Mouse (Mus musculus): ENCODE results near the gene Rnase2a. TPM values are rescaled to one million over a fixed set of nuclear protein-coding genes. Genes with fewer than 3 reads are reported as not detected.
"Not testable (repeated sequence)": the region's sequence is repeated elsewhere in the genome, so short reads cannot be mapped to it uniquely, and the experiment has no call there.

Gene Rnase2a
- total and polyA plus RNA-seq, 3 experiments = not detected

GRCm38 (mm10) chr14:51259741-51260140 is 3.8 kb upstream of the Rnase2a start:
- DNase-seq (ENCODE audit: low spot score) (no peak), ATAC-seq (ENCODE audit: extremely low read depth, insufficient number of reproducible peaks, low FRiP score, poor library complexity, severe bottlenecking) (no peak)
- no peak overlapping the region for H3K4me3 ChIP-seq (ENCODE audit: low read depth, low read length)
- no peaks in the 10 kb centered on the region for H3K4me1 ChIP-seq (ENCODE audit: insufficient read depth, low read depth, low read length)
- no peaks in the 10 kb centered on the region for H3K36me3 ChIP-seq (replicated peaks)
- TF ChIP-seq GATA1 (IDR thresholded peaks at IDR 0.05; ENCODE audit: borderline replicate concordance, low read length) = no peak
- TF ChIP-seq TAL1 (conservative IDR thresholded peaks at IDR 0.05; ENCODE audit: low read depth, low read length) = no peak
- no peak for TF ChIP-seq CTCF (IDR thresholded peaks at IDR 0.05; ENCODE audit: low read depth, low read length)
- no peak for TF ChIP-seq POLR2AphosphoS5 (IDR thresholded peaks at IDR 0.05; ENCODE audit: insufficient replicate concordance, low read depth, low read length)
- no peak for TF ChIP-seq GATA2 (IDR thresholded peaks at IDR 0.05; ENCODE audit: borderline replicate concordance, low read depth, low read length)
- no peaks in the 10 kb centered on the region for H3K27me3 ChIP-seq (ENCODE audit: insufficient read depth, low read length)
- no peaks in the 10 kb centered on the region for H3K9me3 ChIP-seq (replicated peaks)

DNA sequence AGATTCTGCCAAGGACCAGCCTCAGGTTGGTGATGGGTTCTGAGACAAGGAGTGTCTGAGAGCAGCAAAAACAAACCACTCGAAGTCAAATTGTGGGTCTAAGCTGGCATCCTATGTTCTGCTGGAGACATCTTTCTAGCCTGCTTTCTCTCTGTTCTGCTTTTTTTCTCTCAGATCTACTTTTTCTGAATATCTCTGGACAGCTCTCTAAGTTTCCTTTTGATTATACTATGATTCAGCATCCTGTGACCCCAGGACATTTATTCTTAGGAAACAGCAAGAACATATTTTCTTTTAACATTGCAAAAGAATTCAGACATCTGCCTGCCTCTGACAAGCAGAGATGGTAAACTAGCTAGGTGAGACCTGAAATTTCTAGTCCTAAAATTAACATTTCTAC is 2.3 kb downstream of the Rnase2a start:
- H3K36me3 ChIP-seq (replicated peaks) = no peaks in the 10 kb centered on the region
- TF ChIP-seq POLR2AphosphoS5 (IDR thresholded peaks at IDR 0.05; ENCODE audit: insufficient replicate concordance, low read depth, low read length) = no peak
- TF ChIP-seq GATA1 (IDR thresholded peaks at IDR 0.05; ENCODE audit: borderline replicate concordance, low read length) = no peak
- TF ChIP-seq GATA2 (IDR thresholded peaks at IDR 0.05; ENCODE audit: borderline replicate concordance, low read depth, low read length) = no peak
- no peak for TF ChIP-seq TAL1 (conservative IDR thresholded peaks at IDR 0.05; ENCODE audit: low read depth, low read length)
- TF ChIP-seq CTCF (IDR thresholded peaks at IDR 0.05; ENCODE audit: low read depth, low read length) = no peak
- no peaks in the 10 kb centered on the region for H3K9me3 ChIP-seq (replicated peaks)
- no peak overlapping the region for H3K4me3 ChIP-seq (ENCODE audit: low read depth, low read length)
- H3K4me1 ChIP-seq (ENCODE audit: insufficient read depth, low read depth, low read length) = no peaks in the 10 kb centered on the region
- ATAC-seq (ENCODE audit: extremely low read depth, insufficient number of reproducible peaks, low FRiP score, poor library complexity, severe bottlenecking) (no peak), DNase-seq (ENCODE audit: low spot score) (no peak)
- no peaks in the 10 kb centered on the region for H3K27me3 ChIP-seq (ENCODE audit: insufficient read depth, low read length)

DNA sequence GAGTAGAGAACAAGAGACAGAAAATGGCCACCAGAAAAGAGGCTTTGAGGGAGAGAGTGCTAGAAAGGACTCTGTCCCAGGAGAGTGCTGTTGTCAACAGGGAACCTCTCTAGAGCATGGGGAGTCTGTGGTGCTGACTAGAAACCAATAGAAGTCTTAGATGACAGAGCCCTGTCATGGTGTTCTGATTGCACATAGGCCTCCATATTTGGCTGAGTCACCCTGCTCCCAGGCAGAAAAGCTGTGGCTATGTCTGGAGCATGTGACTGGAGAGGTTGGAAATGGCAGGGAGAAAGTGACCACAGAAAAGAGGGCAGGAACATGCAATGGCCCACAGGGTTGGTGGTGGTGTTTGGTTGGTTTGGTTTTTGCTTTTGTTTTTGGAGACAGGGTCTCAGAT is 3.7 kb downstream of the Rnase2a start:
- not testable (repeated sequence) for H3K4me3 ChIP-seq (ENCODE audit: low read depth, low read length); H3K4me1 ChIP-seq (ENCODE audit: insufficient read depth, low read depth, low read length); H3K9me3 ChIP-seq (replicated peaks); ATAC-seq (ENCODE audit: extremely low read depth, insufficient number of reproducible peaks, low FRiP score, poor library complexity, severe bottlenecking); DNase-seq (ENCODE audit: low spot score); H3K36me3 ChIP-seq (replicated peaks); H3K27me3 ChIP-seq (ENCODE audit: insufficient read depth, low read length)

GRCm38 (mm10) chr14:51250348-51250747 is 5.6 kb downstream of the Rnase2a start:
- Histone ChIP-seq H3K9me3 (replicated peaks) (no peaks in the 10 kb centered on the region), H3K4me3 (ENCODE audit: low read depth, low read length) (no peak overlapping the region), H3K27me3 (ENCODE audit: insufficient read depth, low read length) (no peaks in the 10 kb centered on the region), H3K4me1 (ENCODE audit: insufficient read depth, low read depth, low read length) (no peaks in the 10 kb centered on the region), H3K36me3 (replicated peaks) (no peaks in the 10 kb centered on the region)
- no peak for TF ChIP-seq POLR2AphosphoS5 (IDR thresholded peaks at IDR 0.05; ENCODE audit: insufficient replicate concordance, low read depth, low read length)
- no peak for TF ChIP-seq TAL1 (conservative IDR thresholded peaks at IDR 0.05; ENCODE audit: low read depth, low read length)
- TF ChIP-seq CTCF (IDR thresholded peaks at IDR 0.05; ENCODE audit: low read depth, low read length) = no peak
- TF ChIP-seq GATA1 (IDR thresholded peaks at IDR 0.05; ENCODE audit: borderline replicate concordance, low read length) = no peak
- no peak for TF ChIP-seq GATA2 (IDR thresholded peaks at IDR 0.05; ENCODE audit: borderline replicate concordance, low read depth, low read length)
- no peak for ATAC-seq (ENCODE audit: extremely low read depth, insufficient number of reproducible peaks, low FRiP score, poor library complexity, severe bottlenecking)
- no peak for DNase-seq (ENCODE audit: low spot score)

DNA sequence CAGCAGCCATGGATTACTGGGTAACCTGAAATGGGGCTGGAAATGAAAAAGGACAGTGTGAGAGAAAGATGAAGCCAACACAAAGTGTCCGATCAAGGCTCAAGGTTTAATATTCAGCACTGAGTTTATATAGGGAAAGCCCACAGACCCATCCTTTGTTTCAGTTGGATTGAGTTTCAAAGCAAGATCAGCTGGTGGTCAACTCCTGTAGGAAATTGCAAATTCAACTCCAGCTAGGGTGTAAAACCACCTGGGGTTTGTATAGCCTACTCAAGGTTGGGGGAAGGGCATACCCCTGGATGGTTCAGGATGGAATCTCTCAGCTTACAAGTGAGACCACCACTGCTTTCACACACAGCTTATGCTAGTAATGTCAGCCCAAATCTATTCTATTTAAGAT is 8.2 kb downstream of the Rnase2a start:
- no peaks in the 10 kb centered on the region for H3K36me3 ChIP-seq (replicated peaks)
- H3K4me3 ChIP-seq (ENCODE audit: low read depth, low read length) = no peak overlapping the region
- H3K4me1 ChIP-seq (ENCODE audit: insufficient read depth, low read depth, low read length) = no peaks in the 10 kb centered on the region
- ATAC-seq (ENCODE audit: extremely low read depth, insufficient number of reproducible peaks, low FRiP score, poor library complexity, severe bottlenecking) (no peak), DNase-seq (ENCODE audit: low spot score) (no peak)
- TF ChIP-seq GATA1 (IDR thresholded peaks at IDR 0.05; ENCODE audit: borderline replicate concordance, low read length) (no peak), POLR2AphosphoS5 (IDR thresholded peaks at IDR 0.05; ENCODE audit: insufficient replicate concordance, low read depth, low read length) (no peak), GATA2 (IDR thresholded peaks at IDR 0.05; ENCODE audit: borderline replicate concordance, low read depth, low read length) (no peak), CTCF (IDR thresholded peaks at IDR 0.05; ENCODE audit: low read depth, low read length) (no peak), TAL1 (conservative IDR thresholded peaks at IDR 0.05; ENCODE audit: low read depth, low read length) (no peak)
- no peaks in the 10 kb centered on the region for H3K27me3 ChIP-seq (ENCODE audit: insufficient read depth, low read length)
- H3K9me3 ChIP-seq (replicated peaks) = no peaks in the 10 kb centered on the region

DNA sequence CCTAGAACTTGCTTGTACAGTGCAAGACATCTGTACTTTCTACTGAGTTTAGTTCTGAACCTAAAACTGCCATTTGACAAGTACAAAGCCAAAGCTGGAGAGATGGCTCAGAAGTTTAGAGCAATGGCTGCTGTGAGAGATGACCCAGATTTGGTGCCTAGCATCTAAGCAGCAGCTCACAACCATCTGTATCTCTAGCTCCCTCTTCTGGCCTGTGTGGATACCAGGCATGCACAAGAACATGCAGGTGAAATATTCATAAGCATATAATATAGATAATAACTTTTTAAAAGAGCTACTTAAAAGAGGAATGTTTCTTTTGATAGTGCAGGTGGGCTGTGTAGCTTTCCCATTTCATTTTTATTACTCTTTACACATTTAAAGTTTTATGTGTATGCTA is 15.0 kb downstream of the Rnase2a start:
- no peaks in the 10 kb centered on the region for H3K9me3 ChIP-seq (replicated peaks)
- H3K36me3 ChIP-seq (replicated peaks) = no peaks in the 10 kb centered on the region
- no peak for TF ChIP-seq GATA1 (IDR thresholded peaks at IDR 0.05; ENCODE audit: borderline replicate concordance, low read length)
- TF ChIP-seq POLR2AphosphoS5 (IDR thresholded peaks at IDR 0.05; ENCODE audit: insufficient replicate concordance, low read depth, low read length) = no peak
- no peak for TF ChIP-seq CTCF (IDR thresholded peaks at IDR 0.05; ENCODE audit: low read depth, low read length)
- no peak for TF ChIP-seq TAL1 (conservative IDR thresholded peaks at IDR 0.05; ENCODE audit: low read depth, low read length)
- TF ChIP-seq GATA2 (IDR thresholded peaks at IDR 0.05; ENCODE audit: borderline replicate concordance, low read depth, low read length) = no peak
- no peaks in the 10 kb centered on the region for H3K4me1 ChIP-seq (ENCODE audit: insufficient read depth, low read depth, low read length)
- ATAC-seq (ENCODE audit: extremely low read depth, insufficient number of reproducible peaks, low FRiP score, poor library complexity, severe bottlenecking) (no peak), DNase-seq (ENCODE audit: low spot score) (no peak)
- no peaks in the 10 kb centered on the region for H3K27me3 ChIP-seq (ENCODE audit: insufficient read depth, low read length)
- H3K4me3 ChIP-seq (ENCODE audit: low read depth, low read length) = no peak overlapping the region

GRCm38 (mm10) chr14:51237488-51237887 is 18.4 kb downstream of the Rnase2a start:
- not testable (repeated sequence) for H3K4me1 ChIP-seq (ENCODE audit: insufficient read depth, low read depth, low read length); ATAC-seq (ENCODE audit: extremely low read depth, insufficient number of reproducible peaks, low FRiP score, poor library complexity, severe bottlenecking); DNase-seq (ENCODE audit: low spot score)

GRCm38 (mm10) chr14:51229657-51230056 is 26.3 kb downstream of the Rnase2a start:
- not testable (repeated sequence) for H3K4me3 ChIP-seq (ENCODE audit: low read depth, low read length); H3K4me1 ChIP-seq (ENCODE audit: insufficient read depth, low read depth, low read length); H3K27me3 ChIP-seq (ENCODE audit: insufficient read depth, low read length); DNase-seq (ENCODE audit: low spot score); H3K9me3 ChIP-seq (replicated peaks); H3K36me3 ChIP-seq (replicated peaks); ATAC-seq (ENCODE audit: extremely low read depth, insufficient number of reproducible peaks, low FRiP score, poor library complexity, severe bottlenecking)

More at GRCm38 (mm10) chr14:51237488-51237887, 18.4 kb downstream of the Rnase2a start:
- not testable (repeated sequence) for H3K9me3 ChIP-seq (replicated peaks); H3K36me3 ChIP-seq (replicated peaks); H3K27me3 ChIP-seq (ENCODE audit: insufficient read depth, low read length); H3K4me3 ChIP-seq (ENCODE audit: low read depth, low read length)

GRCm38 (mm10) chr14:51220075-51220474 is 35.8 kb downstream of the Rnase2a start:
- not testable (repeated sequence) for DNase-seq (ENCODE audit: low spot score); H3K4me3 ChIP-seq (ENCODE audit: low read depth, low read length); H3K36me3 ChIP-seq (replicated peaks); ATAC-seq (ENCODE audit: extremely low read depth, insufficient number of reproducible peaks, low FRiP score, poor library complexity, severe bottlenecking); H3K27me3 ChIP-seq (ENCODE audit: insufficient read depth, low read length); H3K4me1 ChIP-seq (ENCODE audit: insufficient read depth, low read depth, low read length); H3K9me3 ChIP-seq (replicated peaks)
